Mouse (Mus musculus): ENCODE measurements around the gene Amigo3. TPM values are rescaled to one million over a fixed set of nuclear protein-coding genes. Genes with fewer than 3 reads are reported as not detected.
"Not testable (repeated sequence)": the region's sequence is repeated elsewhere in the genome, so short reads cannot be mapped to it uniquely, and the experiment has no call there.

Gene Amigo3
- polyA plus RNA-seq (2014; fragmentation: Nextera tagmentation; extraction: Ambion mirVana) = 1.1 and 1.9 TPM in 2 replicates

DNA sequence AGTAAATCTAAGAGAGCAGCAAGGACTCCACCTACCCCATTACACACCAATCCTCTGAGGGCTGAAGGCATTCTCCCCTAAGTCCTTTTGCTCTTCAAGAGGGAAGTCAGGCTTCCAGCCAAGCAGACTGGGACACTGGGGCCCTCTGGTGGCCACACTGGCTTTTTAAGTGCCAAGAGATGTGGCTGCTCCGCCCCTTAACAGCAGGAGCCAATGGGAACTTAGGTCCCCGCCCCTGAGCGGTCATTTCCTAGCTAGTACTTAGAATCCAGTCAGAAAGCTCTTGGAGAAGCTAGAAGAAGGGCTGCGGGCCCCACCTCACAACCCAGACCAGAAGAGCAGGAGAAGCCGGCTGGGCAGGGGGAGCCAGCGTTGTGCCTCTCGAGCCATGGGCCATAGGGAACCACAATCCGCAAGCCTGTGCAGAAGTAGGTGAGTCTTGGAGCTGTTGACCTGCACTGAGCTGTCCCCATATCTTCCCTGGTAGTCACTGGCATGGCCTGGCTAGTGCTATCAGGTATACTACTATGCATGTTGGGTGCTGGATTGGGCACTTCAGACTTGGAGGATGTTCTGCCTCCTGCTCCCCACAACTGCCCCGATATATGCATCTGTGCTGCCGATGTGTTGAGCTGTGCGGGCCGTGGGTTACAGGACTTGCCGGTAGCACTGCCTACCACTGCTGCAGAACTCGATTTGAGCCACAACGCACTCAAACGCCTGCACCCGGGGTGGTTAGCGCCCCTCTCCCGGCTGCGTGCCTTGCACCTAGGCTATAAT is at the start of gene Amigo3:
TSS of gene Amigo3 (plus strand) at position 275 of the 780 bp plus-strand sequence.
- no peak for ATAC-seq (replicated peaks; ENCODE audit: insufficient number of reproducible peaks, low FRiP score, low TSS enrichment)
- Histone ChIP-seq H3K4me3 (ENCODE audit: low read depth, low read length) (peak within 1 kb of the TSS; percentile 24; the same call in 1 of the 2 replicates), H3K9me3 (replicated peaks; ENCODE audit: control insufficient read depth, low read length) (no peaks in the 10 kb centered on the region), H3K4me2 (peak within 1 kb of the TSS; percentile 63), H3K36me3 (ENCODE audit: control insufficient read depth, insufficient read depth, low read length) (peaks cover 23% of the 10 kb centered on the region), H3K9ac (ENCODE audit: low read depth, low read length) (peak within 1 kb of the TSS; percentile 40; the same call in 1 of the 2 replicates), H3K27me3 (ENCODE audit: control insufficient read depth, insufficient read depth, low read length) (no peaks in the 10 kb centered on the region), H3K27ac (ENCODE audit: low read depth, low read length) (no peak within 1 kb of the TSS), H3K4me1 (ENCODE audit: control insufficient read depth, insufficient read depth, low read length) (peaks cover 19% of the 10 kb centered on the region)
- 49% methylated on average over 20 of the region's 20 CpGs for WGBS (ENCODE audit: insufficient replicate concordance)

DNA sequence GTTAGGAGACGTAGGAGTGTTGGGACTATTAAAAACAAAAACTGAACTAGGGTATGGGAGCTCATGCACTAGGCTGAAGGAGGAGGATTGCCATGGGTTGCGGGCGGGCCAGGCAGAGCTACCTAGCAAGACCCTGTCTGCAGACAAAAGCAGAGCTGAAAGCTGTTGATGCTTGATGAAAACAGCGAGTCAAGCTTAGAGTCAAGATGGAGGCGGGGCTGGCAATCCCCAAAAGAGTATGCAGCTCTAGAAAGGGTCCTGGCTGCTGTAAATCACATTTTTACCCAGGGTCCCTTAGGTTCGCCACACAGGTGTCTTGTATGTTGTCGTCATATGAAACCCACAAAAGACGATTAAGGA is 49.4 kb upstream of the Amigo3 start:
- Histone ChIP-seq H3K27ac (ENCODE audit: low read depth, low read length) (no peak overlapping the region), H3K4me3 (ENCODE audit: low read depth, low read length) (peak overlapping the region; percentile 98), H3K4me2 (peak overlapping the region; percentile 77), H3K9ac (ENCODE audit: low read depth, low read length) (peak overlapping the region; percentile 97), H3K9me3 (replicated peaks; ENCODE audit: control insufficient read depth, low read length) (no peaks in the 10 kb centered on the region), H3K4me1 (ENCODE audit: control insufficient read depth, insufficient read depth, low read length) (peaks cover 21% of the 10 kb centered on the region), H3K27me3 (ENCODE audit: control insufficient read depth, insufficient read depth, low read length) (no peaks in the 10 kb centered on the region), H3K36me3 (ENCODE audit: control insufficient read depth, insufficient read depth, low read length) (no peaks in the 10 kb centered on the region; the same call in 1 of the 2 replicates)
- no peak for ATAC-seq (replicated peaks; ENCODE audit: insufficient number of reproducible peaks, low FRiP score, low TSS enrichment)
- WGBS (ENCODE audit: insufficient replicate concordance) = 33% methylated on average over 8 of the region's 8 CpGs

DNA sequence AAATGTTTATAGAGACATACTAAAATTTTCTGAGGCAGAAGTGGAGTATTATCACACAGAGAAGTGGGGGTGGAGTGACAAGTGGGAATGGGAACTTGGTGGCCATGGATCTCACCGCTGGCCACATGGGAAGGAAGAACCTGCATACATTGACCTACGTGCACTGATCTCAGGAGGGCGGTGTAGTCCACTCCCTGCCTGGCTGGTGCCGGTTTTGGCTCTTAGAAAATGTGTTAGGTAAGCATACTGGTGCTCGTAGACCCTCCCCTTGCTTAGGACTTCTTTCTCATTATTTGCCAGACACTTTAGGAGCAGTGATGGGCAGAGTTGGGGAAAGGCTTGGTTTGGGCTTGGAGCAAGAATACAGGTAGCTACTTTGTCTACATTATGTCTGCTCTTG is 44.9 kb upstream of the Amigo3 start:
- no peaks in the 10 kb centered on the region for H3K27me3 ChIP-seq (ENCODE audit: control insufficient read depth, insufficient read depth, low read length)
- 88% methylated on average over 5 of the region's 5 CpGs for WGBS (ENCODE audit: insufficient replicate concordance)
- H3K27ac ChIP-seq (ENCODE audit: low read depth, low read length) = no peak overlapping the region
- H3K4me3 ChIP-seq (ENCODE audit: low read depth, low read length) = no peak overlapping the region
- peaks cover 7% of the 10 kb centered on the region for H3K36me3 ChIP-seq (ENCODE audit: control insufficient read depth, insufficient read depth, low read length)
- H3K9ac ChIP-seq (ENCODE audit: low read depth, low read length) = no peak overlapping the region
- no peak for ATAC-seq (replicated peaks; ENCODE audit: insufficient number of reproducible peaks, low FRiP score, low TSS enrichment)
- H3K4me2 ChIP-seq = no peak overlapping the region
- peaks cover 18% of the 10 kb centered on the region for H3K4me1 ChIP-seq (ENCODE audit: control insufficient read depth, insufficient read depth, low read length)
- no peaks in the 10 kb centered on the region for H3K9me3 ChIP-seq (replicated peaks; ENCODE audit: control insufficient read depth, low read length)

DNA sequence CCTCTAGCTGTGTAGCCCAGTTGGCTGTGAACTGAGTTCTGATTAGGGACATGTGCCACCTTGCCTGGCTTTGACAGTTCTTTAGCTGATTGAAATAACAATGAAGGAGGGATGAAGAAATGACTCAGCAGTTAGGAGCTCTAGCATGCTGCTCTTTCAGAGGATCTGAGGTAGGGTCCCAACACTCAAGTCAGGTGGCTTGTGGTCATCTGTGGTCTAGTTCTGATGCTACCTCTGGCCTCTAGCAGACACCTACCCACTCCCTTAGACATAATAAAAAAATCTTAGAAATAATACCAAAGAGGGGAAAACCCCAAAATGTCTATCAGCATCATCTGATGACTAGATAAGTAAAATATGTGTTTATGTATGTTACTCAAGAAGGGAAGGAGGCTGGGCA is 42.6 kb upstream of the Amigo3 start:
- no peak overlapping the region for H3K9ac ChIP-seq (ENCODE audit: low read depth, low read length)
- H3K4me1 ChIP-seq (ENCODE audit: control insufficient read depth, insufficient read depth, low read length) = peaks cover under 1% of the 10 kb centered on the region; the same call in 1 of the 2 replicates
- H3K27ac ChIP-seq (ENCODE audit: low read depth, low read length) = no peak overlapping the region
- no peak overlapping the region for H3K4me2 ChIP-seq
- H3K9me3 ChIP-seq (replicated peaks; ENCODE audit: control insufficient read depth, low read length) = no peaks in the 10 kb centered on the region
- H3K27me3 ChIP-seq (ENCODE audit: control insufficient read depth, insufficient read depth, low read length) = no peaks in the 10 kb centered on the region
- peaks cover 7% of the 10 kb centered on the region for H3K36me3 ChIP-seq (ENCODE audit: control insufficient read depth, insufficient read depth, low read length)
- no peak for ATAC-seq (replicated peaks; ENCODE audit: insufficient number of reproducible peaks, low FRiP score, low TSS enrichment)
- H3K4me3 ChIP-seq (ENCODE audit: low read depth, low read length) = no peak overlapping the region

DNA sequence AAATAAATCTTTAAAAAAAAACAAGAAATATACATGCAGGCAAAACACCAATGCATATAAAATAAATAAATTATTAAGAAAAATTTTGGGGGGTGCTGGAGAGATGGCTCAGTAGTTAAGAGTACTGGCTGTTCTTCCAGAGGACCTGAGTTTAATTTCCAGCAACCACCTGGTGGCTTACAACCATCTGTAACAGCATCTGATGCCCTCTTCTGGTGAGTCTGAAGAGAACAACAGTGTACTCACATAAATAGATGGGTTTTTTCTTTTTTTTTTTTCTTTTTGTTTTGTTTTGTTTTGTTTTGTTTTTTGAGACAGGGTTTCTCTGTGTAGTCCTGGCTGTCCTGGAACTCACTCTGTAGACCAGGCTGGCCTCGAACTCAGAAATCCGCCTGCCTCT is 39.4 kb upstream of the Amigo3 start:
- H3K9ac ChIP-seq (ENCODE audit: low read depth, low read length); H3K4me1 ChIP-seq (ENCODE audit: control insufficient read depth, insufficient read depth, low read length); H3K27ac ChIP-seq (ENCODE audit: low read depth, low read length); H3K36me3 ChIP-seq (ENCODE audit: control insufficient read depth, insufficient read depth, low read length); ATAC-seq (replicated peaks; ENCODE audit: insufficient number of reproducible peaks, low FRiP score, low TSS enrichment); H3K4me3 ChIP-seq (ENCODE audit: low read depth, low read length); H3K27me3 ChIP-seq (ENCODE audit: control insufficient read depth, insufficient read depth, low read length); H3K9me3 ChIP-seq (replicated peaks; ENCODE audit: control insufficient read depth, low read length); H3K4me2 ChIP-seq: not testable (repeated sequence)
- WGBS (ENCODE audit: insufficient replicate concordance) = 98% methylated on average over 2 of the region's 2 CpGs

DNA sequence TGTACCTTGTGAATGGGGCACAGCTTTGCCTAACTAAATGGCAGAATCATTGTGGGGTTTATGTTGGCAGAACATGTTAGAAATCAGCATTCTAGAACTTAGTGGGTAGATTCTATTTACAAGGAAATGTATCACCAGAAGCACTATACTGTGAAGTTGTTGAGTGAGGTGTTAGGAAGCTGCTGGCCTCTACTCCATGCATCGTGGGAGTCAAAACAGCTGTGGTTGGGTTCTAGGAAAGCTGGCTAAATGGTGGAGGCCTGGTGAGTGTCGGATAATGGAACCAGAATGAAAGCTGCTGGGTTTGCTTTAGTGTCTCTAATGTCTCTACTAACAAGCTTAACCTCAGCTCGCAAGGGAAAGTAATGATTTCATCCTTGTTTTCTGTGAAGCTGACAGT is 35.8 kb upstream of the Amigo3 start:
- peaks cover 6% of the 10 kb centered on the region for H3K4me1 ChIP-seq (ENCODE audit: control insufficient read depth, insufficient read depth, low read length)
- no peaks in the 10 kb centered on the region for H3K27me3 ChIP-seq (ENCODE audit: control insufficient read depth, insufficient read depth, low read length)
- no peak overlapping the region for H3K4me2 ChIP-seq
- WGBS (ENCODE audit: insufficient replicate concordance) = 84% methylated on average over 3 of the region's 3 CpGs
- H3K9ac ChIP-seq (ENCODE audit: low read depth, low read length) = no peak overlapping the region
- H3K27ac ChIP-seq (ENCODE audit: low read depth, low read length) = no peak overlapping the region
- H3K9me3 ChIP-seq (replicated peaks; ENCODE audit: control insufficient read depth, low read length) = no peaks in the 10 kb centered on the region
- H3K36me3 ChIP-seq (ENCODE audit: control insufficient read depth, insufficient read depth, low read length) = peaks cover 10% of the 10 kb centered on the region; the same call in 1 of the 2 replicates
- no peak overlapping the region for H3K4me3 ChIP-seq (ENCODE audit: low read depth, low read length)
- no peak for ATAC-seq (replicated peaks; ENCODE audit: insufficient number of reproducible peaks, low FRiP score, low TSS enrichment)

DNA sequence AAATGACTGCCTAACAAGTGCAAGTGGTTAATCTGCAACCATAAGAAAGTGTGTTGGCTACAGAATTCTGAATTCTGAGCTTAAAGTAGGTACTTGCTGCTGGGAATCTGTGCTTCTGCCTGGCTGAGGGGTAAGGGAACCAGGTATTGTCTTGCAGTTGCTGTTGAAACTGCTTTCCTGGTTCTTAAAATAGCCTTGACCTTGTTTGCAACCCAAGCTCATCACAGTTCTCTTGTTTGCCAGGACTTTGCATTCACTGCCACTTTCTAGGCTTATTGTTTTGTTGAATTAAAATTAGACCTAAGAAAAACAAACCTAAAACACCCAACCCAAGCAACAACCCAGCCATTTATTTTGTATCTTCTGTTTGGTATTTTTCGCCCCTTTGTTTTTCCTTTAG is 32.2 kb upstream of the Amigo3 start:
- H3K4me2 ChIP-seq = peak overlapping the region; percentile 24
- H3K9me3 ChIP-seq (replicated peaks; ENCODE audit: control insufficient read depth, low read length) = no peaks in the 10 kb centered on the region
- H3K36me3 ChIP-seq (ENCODE audit: control insufficient read depth, insufficient read depth, low read length) = peaks cover 8% of the 10 kb centered on the region
- no peak overlapping the region for H3K4me3 ChIP-seq (ENCODE audit: low read depth, low read length)
- H3K27me3 ChIP-seq (ENCODE audit: control insufficient read depth, insufficient read depth, low read length) = no peaks in the 10 kb centered on the region
- peak overlapping the region; percentile 46; the same call in 1 of the 2 replicates for H3K27ac ChIP-seq (ENCODE audit: low read depth, low read length)
- ATAC-seq (replicated peaks; ENCODE audit: insufficient number of reproducible peaks, low FRiP score, low TSS enrichment) = no peak
- WGBS (ENCODE audit: insufficient replicate concordance) = 94% methylated on average over 1 of the region's 1 CpGs
- no peak overlapping the region for H3K9ac ChIP-seq (ENCODE audit: low read depth, low read length)
- H3K4me1 ChIP-seq (ENCODE audit: control insufficient read depth, insufficient read depth, low read length) = peaks cover 6% of the 10 kb centered on the region

DNA sequence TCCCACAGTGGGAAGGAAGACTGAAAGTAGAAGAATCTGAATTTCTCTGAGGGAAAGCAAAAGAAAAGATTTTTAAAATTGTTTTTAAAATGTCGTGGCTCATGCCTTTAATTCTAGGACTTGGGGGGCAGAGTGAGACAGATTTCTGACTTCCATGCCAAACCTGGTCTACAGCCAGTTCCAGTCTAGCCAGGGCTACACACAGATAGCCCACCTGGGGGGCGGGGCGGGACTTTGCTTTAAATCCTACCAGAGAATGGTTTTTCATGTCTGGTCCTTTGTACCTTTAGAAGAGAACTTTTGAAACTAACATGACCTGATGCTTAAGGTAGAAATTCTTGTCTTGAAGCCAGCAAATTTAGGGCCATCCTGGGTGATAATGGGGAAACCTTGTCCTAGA is 29.7 kb upstream of the Amigo3 start:
- peaks cover 25% of the 10 kb centered on the region for H3K36me3 ChIP-seq (ENCODE audit: control insufficient read depth, insufficient read depth, low read length)
- H3K27me3 ChIP-seq (ENCODE audit: control insufficient read depth, insufficient read depth, low read length) = no peaks in the 10 kb centered on the region
- no peak for ATAC-seq (replicated peaks; ENCODE audit: insufficient number of reproducible peaks, low FRiP score, low TSS enrichment)
- no peak overlapping the region for H3K27ac ChIP-seq (ENCODE audit: low read depth, low read length)
- WGBS (ENCODE audit: insufficient replicate concordance) = 84% methylated on average over 3 of the region's 3 CpGs
- no peaks in the 10 kb centered on the region for H3K9me3 ChIP-seq (replicated peaks; ENCODE audit: control insufficient read depth, low read length)
- no peak overlapping the region for H3K4me3 ChIP-seq (ENCODE audit: low read depth, low read length)
- peaks cover 6% of the 10 kb centered on the region for H3K4me1 ChIP-seq (ENCODE audit: control insufficient read depth, insufficient read depth, low read length)
- no peak overlapping the region for H3K9ac ChIP-seq (ENCODE audit: low read depth, low read length)
- H3K4me2 ChIP-seq = no peak overlapping the region

DNA sequence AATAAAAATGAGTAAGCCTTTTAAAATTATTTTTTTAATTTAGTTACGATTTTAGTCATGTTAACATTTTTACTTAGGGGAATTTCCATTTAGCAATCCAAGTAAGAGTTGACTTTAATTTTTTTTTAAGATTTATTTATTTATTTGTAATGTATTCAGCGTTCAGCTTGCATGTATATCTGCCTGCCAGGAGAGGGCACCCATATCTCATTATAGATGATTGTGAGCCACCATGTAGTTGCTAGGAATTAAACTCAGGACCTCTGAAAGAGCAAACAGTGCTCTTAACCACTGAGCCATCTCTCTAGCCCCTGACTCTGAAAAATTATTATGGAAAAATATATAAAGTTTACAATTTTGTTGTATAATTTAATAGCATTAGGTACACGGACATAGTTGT is 26.4 kb upstream of the Amigo3 start:
- H3K4me3 ChIP-seq (ENCODE audit: low read depth, low read length) = no peak overlapping the region
- peaks cover 27% of the 10 kb centered on the region for H3K36me3 ChIP-seq (ENCODE audit: control insufficient read depth, insufficient read depth, low read length)
- no peak overlapping the region for H3K9ac ChIP-seq (ENCODE audit: low read depth, low read length)
- H3K4me2 ChIP-seq = no peak overlapping the region
- no peaks in the 10 kb centered on the region for H3K27me3 ChIP-seq (ENCODE audit: control insufficient read depth, insufficient read depth, low read length)
- H3K4me1 ChIP-seq (ENCODE audit: control insufficient read depth, insufficient read depth, low read length) = no peaks in the 10 kb centered on the region; the same call in 1 of the 2 replicates
- no peak overlapping the region for H3K27ac ChIP-seq (ENCODE audit: low read depth, low read length)
- WGBS (ENCODE audit: insufficient replicate concordance) = 90% methylated on average over 3 of the region's 3 CpGs
- ATAC-seq (replicated peaks; ENCODE audit: insufficient number of reproducible peaks, low FRiP score, low TSS enrichment) = no peak
- H3K9me3 ChIP-seq (replicated peaks; ENCODE audit: control insufficient read depth, low read length) = no peaks in the 10 kb centered on the region
